Mouse (Mus musculus) ES-Bruce4 (cell line): ENCODE results near the gene Car9.

Experiments
- CTCF ChIP-seq: IDR thresholded peaks from one replicate; pipeline ENCODE4 v1.8.1; 2011; ENCODE audit warnings: low read depth, low read length
- EP300 ChIP-seq: IDR thresholded peaks from 2 replicates; pipeline ENCODE4 v1.6.1; 2011; ENCODE audit warnings: low read depth, low read length; ENCODE audit not compliant: insufficient read depth
- POLR2A ChIP-seq: IDR thresholded peaks from one replicate; pipeline ENCODE4 v1.8.1; 2011; ENCODE audit warnings: low read length; ENCODE audit not compliant: insufficient read depth

- TF ChIP-seq EP300 (no peak), POLR2A (no peak), CTCF (no peak)
Observed at GRCm38 (mm10) chr4:43552437-43552836, 45.7 kb downstream of the Car9 start.
